Comparison of ENCODE assay signal across 9 mouse cellular contexts in genomic region chr13:57476700-57477099, GRCm38 (mm10).
DNase-seq lines count a peak whose midpoint lies in the region; ATAC-seq and TF ChIP-seq lines count a peak whose summit lies in the region.
"Had no signal": no experiment of that assay in that cellular context is flagged by ENCODE, and none has a peak within 500 bp of the region (broad histone marks: within the 10 kb centered on the region; RNA-seq: fewer than 3 reads in every experiment).

No protein-coding gene starts in this region.

- H3K4me2 ChIP-seq in forebrain, postnatal 0 days (ENCODE audit: low read depth), result no peak overlapping the region
- no peak overlapping the region for H3K4me2 ChIP-seq in forebrain, embryonic 12.5 days
- no peak overlapping the region for H3K4me2 ChIP-seq in midbrain, embryonic 14.5 days (ENCODE audit: low read length)
- no peak overlapping the region for H3K4me2 ChIP-seq in midbrain, embryonic 11.5 days
- H3K4me2 ChIP-seq: embryonic facial prominence, embryonic 12.5 days had no signal

- peak; percentile 35 for DNase-seq in forebrain, postnatal 0 days
- DNase-seq in midbrain, embryonic 14.5 days, result peak; percentile 62
- no peak for DNase-seq in midbrain, embryonic 11.5 days (ENCODE audit: low spot score, missing footprints)
- DNase-seq in embryo, embryonic 11.5 days (ENCODE audit: low read depth, low spot score), result peak; percentile 11
- DNase-seq in left cerebral cortex, adult 2 months (ENCODE audit: extremely low spot score in 1 of 2, low spot score in 2 of 2), result peak; percentile 47 to 60
- DNase-seq in T-cell, adult 2 months (ENCODE audit: low spot score), result no peak
- DNase-seq in gastrocnemius, adult 8-10 months (ENCODE audit: low spot score in 2 of 2), result no peak

- H3K27ac ChIP-seq in forebrain, postnatal 0 days (ENCODE audit: low read depth, low read length), result no peak overlapping the region
- H3K27ac ChIP-seq in forebrain, embryonic 12.5 days, result no peak overlapping the region
- H3K27ac ChIP-seq in midbrain, embryonic 14.5 days (replicated peaks; ENCODE audit: low read depth, low read length), result no peak overlapping the region
- H3K27ac ChIP-seq in midbrain, embryonic 11.5 days (ENCODE audit: low read depth, low read length), result no peak overlapping the region
- no peak overlapping the region for H3K27ac ChIP-seq in left cerebral cortex, adult 2 months
- H3K27ac ChIP-seq: embryonic facial prominence, embryonic 12.5 days had no signal

- no peak overlapping the region for H3K4me3 ChIP-seq in forebrain, postnatal 0 days (ENCODE audit: low read depth, low read length)
- no peak overlapping the region for H3K4me3 ChIP-seq in forebrain, embryonic 12.5 days (replicated peaks)
- H3K4me3 ChIP-seq in midbrain, embryonic 14.5 days (replicated peaks; ENCODE audit: low read depth, low read length), result no peak overlapping the region
- H3K4me3 ChIP-seq in midbrain, embryonic 11.5 days (ENCODE audit: low read depth, low read length), result no peak overlapping the region
- no peak overlapping the region for H3K4me3 ChIP-seq in left cerebral cortex, adult 2 months
- H3K4me3 ChIP-seq: embryonic facial prominence, embryonic 12.5 days had no signal

- no peak overlapping the region for H3K9ac ChIP-seq in forebrain, postnatal 0 days
- no peak overlapping the region for H3K9ac ChIP-seq in forebrain, embryonic 12.5 days
- no peak overlapping the region for H3K9ac ChIP-seq in midbrain, embryonic 14.5 days (replicated peaks; ENCODE audit: low read length)
- H3K9ac ChIP-seq in midbrain, embryonic 11.5 days (ENCODE audit: low read length), result no peak overlapping the region
- H3K9ac ChIP-seq: embryonic facial prominence, embryonic 12.5 days had no signal

- H3K4me1 ChIP-seq in forebrain, postnatal 0 days (ENCODE audit: insufficient read depth), result no peaks in the 10 kb centered on the region
- H3K4me1 ChIP-seq in forebrain, embryonic 12.5 days, result 0 out of 2 replicates have a peak, but pooled peaks cover 4% of the 10 kb centered on the region
- H3K4me1 ChIP-seq in midbrain, embryonic 14.5 days (ENCODE audit: control insufficient read depth, insufficient read depth, low read length), result no peaks in the 10 kb centered on the region
- no peaks in the 10 kb centered on the region for H3K4me1 ChIP-seq in midbrain, embryonic 11.5 days (ENCODE audit: control insufficient read depth, insufficient read depth, low read length)
- H3K4me1 ChIP-seq: embryonic facial prominence, embryonic 12.5 days had no signal

- ATAC-seq in forebrain, postnatal 0 days, result no peak
- no peak for ATAC-seq in forebrain, embryonic 12.5 days (ENCODE audit: low FRiP score)
- no peak for ATAC-seq in midbrain, embryonic 14.5 days (ENCODE audit: low FRiP score, low TSS enrichment)
- no peak for ATAC-seq in midbrain, embryonic 11.5 days (ENCODE audit: low FRiP score)

- intact Hi-C loops in left cerebral cortex, adult 2 months (cut with DNase I), result loop anchor here (2.0 to 5.0 kb wide), 2 partner anchors 194 to 432 kb away; partner anchors contain the start of gene Spock1

- TF ChIP-seq CTCF in forebrain, postnatal 0 days (IDR thresholded peaks at IDR 0.05; ENCODE audit: low read depth), result peak; percentile 61
- TF ChIP-seq CTCF in left cerebral cortex, adult 2 months (IDR thresholded peaks at IDR 0.05), result peak; percentile 76

- H3K27me3 ChIP-seq in forebrain, postnatal 0 days (ENCODE audit: insufficient read depth, low read length), result no peaks in the 10 kb centered on the region
- H3K27me3 ChIP-seq in forebrain, embryonic 12.5 days, result no peaks in the 10 kb centered on the region
- no peaks in the 10 kb centered on the region for H3K27me3 ChIP-seq in midbrain, embryonic 14.5 days (ENCODE audit: control insufficient read depth, insufficient read depth, low read length)
- H3K27me3 ChIP-seq in midbrain, embryonic 11.5 days (ENCODE audit: control insufficient read depth, insufficient read depth, low read length), result no peaks in the 10 kb centered on the region
- H3K27me3 ChIP-seq: embryonic facial prominence, embryonic 12.5 days had no signal

- 31% methylated on average over 6 of the region's 6 CpGs for WGBS in forebrain, postnatal 0 days
- 28% methylated on average over 6 of the region's 6 CpGs for WGBS in forebrain, embryonic 12.5 days
- WGBS in midbrain, embryonic 14.5 days, result 30% methylated on average over 6 of the region's 6 CpGs
- WGBS in midbrain, embryonic 11.5 days, result 30% methylated on average over 6 of the region's 6 CpGs

- no peaks in the 10 kb centered on the region for H3K36me3 ChIP-seq in forebrain, postnatal 0 days (ENCODE audit: insufficient read depth)
- no peaks in the 10 kb centered on the region for H3K36me3 ChIP-seq in forebrain, embryonic 12.5 days (replicated peaks)
- H3K36me3 ChIP-seq in midbrain, embryonic 14.5 days (ENCODE audit: control insufficient read depth, insufficient read depth, low read length), result no peaks in the 10 kb centered on the region
- no peaks in the 10 kb centered on the region for H3K36me3 ChIP-seq in midbrain, embryonic 11.5 days (ENCODE audit: control insufficient read depth, insufficient read depth, low read length)
- H3K36me3 ChIP-seq: embryonic facial prominence, embryonic 12.5 days had no signal

- no peaks in the 10 kb centered on the region for H3K9me3 ChIP-seq in forebrain, postnatal 0 days (ENCODE audit: low read length)
- H3K9me3 ChIP-seq in forebrain, embryonic 12.5 days, result no peaks in the 10 kb centered on the region
- no peaks in the 10 kb centered on the region for H3K9me3 ChIP-seq in midbrain, embryonic 14.5 days (ENCODE audit: control insufficient read depth, low read length)
- H3K9me3 ChIP-seq in midbrain, embryonic 11.5 days (ENCODE audit: control insufficient read depth, low read length), result no peaks in the 10 kb centered on the region
- H3K9me3 ChIP-seq: embryonic facial prominence, embryonic 12.5 days had no signal

Comparison
In these comparisons a context has a peak if more than half of its experiments do, and no peak if none do; other contexts are left out.
1. DNase-seq: peak in forebrain, postnatal 0 days (single experiment), midbrain, embryonic 14.5 days (single experiment), embryo, embryonic 11.5 days (single experiment) and left cerebral cortex, adult 2 months (2 of 2); none in midbrain, embryonic 11.5 days (single experiment), T-cell, adult 2 months (single experiment) and gastrocnemius, adult 8-10 months (0 of 2).